Mouse (Mus musculus) lung, postnatal 14 days (tissue): ENCODE results near the gene Myt1l.

ENCODE experiments used
- DNase-seq: peaks from one replicate; pipeline ENCODE4 v3.0.0; 2021

The Myt1l gene

GRCm38 (mm10) chr12:29972533-29972932, 444.3 kb downstream of the Myt1l start:
- no peak for DNase-seq
